8 mouse cellular contexts compared by ENCODE assay signal in genomic region chr4:40876814-40877371, GRCm38 (mm10). TPM values are rescaled to one million over a fixed set of nuclear protein-coding genes. Genes with fewer than 3 reads are reported as not detected.
A peak's percentile ranks its signal among the peaks of the same experiment; 100 is the strongest.
DNase-seq lines count a peak whose midpoint lies in the region; ATAC-seq and TF ChIP-seq lines count a peak whose summit lies in the region.

No protein-coding gene starts in this region.

- no peak overlapping the region for H3K9ac ChIP-seq in midbrain, embryonic 14.5 days (replicated peaks; ENCODE audit: low read length)
- H3K9ac ChIP-seq in midbrain, embryonic 11.5 days (ENCODE audit: low read length): no peak overlapping the region
- H3K9ac ChIP-seq in heart, embryonic 12.5 days: 0 out of 2 replicates have a peak overlapping the region, but pooled peaks have one; percentile 14

- no peaks in the 10 kb centered on the region for H3K9me3 ChIP-seq in midbrain, embryonic 14.5 days (ENCODE audit: control insufficient read depth, low read length)
- no peaks in the 10 kb centered on the region for H3K9me3 ChIP-seq in midbrain, embryonic 11.5 days (ENCODE audit: control insufficient read depth, low read length)
- H3K9me3 ChIP-seq in embryonic facial prominence, embryonic 10.5 days: no peaks in the 10 kb centered on the region
- H3K9me3 ChIP-seq in heart, embryonic 12.5 days (replicated peaks): no peaks in the 10 kb centered on the region

- WGBS in midbrain, embryonic 14.5 days: 53% methylated on average over 12 of the region's 12 CpGs
- WGBS in midbrain, embryonic 11.5 days: 52% methylated on average over 12 of the region's 12 CpGs
- WGBS in embryonic facial prominence, embryonic 10.5 days: 41% methylated on average over 12 of the region's 12 CpGs
- WGBS in heart, embryonic 12.5 days: 19% methylated on average over 12 of the region's 12 CpGs
- WGBS in small intestine, adult 2 months: 10% methylated on average over 12 of the region's 12 CpGs

- peak overlapping the region; percentile 15 for H3K4me2 ChIP-seq in midbrain, embryonic 14.5 days (ENCODE audit: low read length)
- no peak overlapping the region for H3K4me2 ChIP-seq in midbrain, embryonic 11.5 days
- H3K4me2 ChIP-seq in heart, embryonic 12.5 days: peak overlapping the region; percentile 51

- no peaks in the 10 kb centered on the region for H3K27me3 ChIP-seq in midbrain, embryonic 14.5 days (ENCODE audit: control insufficient read depth, insufficient read depth, low read length)
- H3K27me3 ChIP-seq in midbrain, embryonic 11.5 days (ENCODE audit: control insufficient read depth, insufficient read depth, low read length): no peaks in the 10 kb centered on the region
- H3K27me3 ChIP-seq in embryonic facial prominence, embryonic 10.5 days (replicated peaks; ENCODE audit: low read depth, poor library complexity, severe bottlenecking): no peaks in the 10 kb centered on the region
- H3K27me3 ChIP-seq in heart, embryonic 12.5 days (replicated peaks): no peaks in the 10 kb centered on the region
- H3K27me3 ChIP-seq in small intestine, adult 2 months (ENCODE audit: control insufficient read depth, insufficient read depth, low read length): no peaks in the 10 kb centered on the region

- no peaks in the 10 kb centered on the region for H3K36me3 ChIP-seq in midbrain, embryonic 14.5 days (ENCODE audit: control insufficient read depth, insufficient read depth, low read length)
- no peaks in the 10 kb centered on the region for H3K36me3 ChIP-seq in midbrain, embryonic 11.5 days (ENCODE audit: control insufficient read depth, insufficient read depth, low read length)
- H3K36me3 ChIP-seq in embryonic facial prominence, embryonic 10.5 days (replicated peaks): no peaks in the 10 kb centered on the region
- H3K36me3 ChIP-seq in heart, embryonic 12.5 days: no peaks in the 10 kb centered on the region
- no peaks in the 10 kb centered on the region for H3K36me3 ChIP-seq in small intestine, adult 2 months (ENCODE audit: control insufficient read depth, insufficient read depth, low read length)

- TF ChIP-seq POLR2A in small intestine, adult 2 months (IDR thresholded peaks at IDR 0.05; ENCODE audit: low read depth, low read length): no peak

- ATAC-seq in midbrain, embryonic 14.5 days (ENCODE audit: low FRiP score, low TSS enrichment): no peak
- ATAC-seq in midbrain, embryonic 11.5 days (ENCODE audit: low FRiP score): no peak
- peak; percentile 64 for ATAC-seq in heart, embryonic 12.5 days (ENCODE audit: insufficient number of reproducible peaks, low FRiP score)

- no peak overlapping the region for H3K27ac ChIP-seq in midbrain, embryonic 14.5 days (replicated peaks; ENCODE audit: low read depth, low read length)
- no peak overlapping the region for H3K27ac ChIP-seq in midbrain, embryonic 11.5 days (ENCODE audit: low read depth, low read length)
- H3K27ac ChIP-seq in embryonic facial prominence, embryonic 10.5 days (replicated peaks): peak overlapping the region; percentile 76
- H3K27ac ChIP-seq in heart, embryonic 12.5 days (ENCODE audit: poor library complexity, severe bottlenecking): peak overlapping the region; percentile 79
- H3K27ac ChIP-seq in small intestine, adult 2 months (ENCODE audit: insufficient read depth, low read depth, low read length): 0 out of 2 replicates have a peak overlapping the region, but pooled peaks have one; percentile 29

- no peak overlapping the region for H3K4me3 ChIP-seq in midbrain, embryonic 14.5 days (replicated peaks; ENCODE audit: low read depth, low read length)
- no peak overlapping the region for H3K4me3 ChIP-seq in midbrain, embryonic 11.5 days (ENCODE audit: low read depth, low read length)
- 0 out of 2 replicates have a peak overlapping the region, but pooled peaks have one; percentile 25 for H3K4me3 ChIP-seq in embryonic facial prominence, embryonic 10.5 days
- 0 out of 2 replicates have a peak overlapping the region, but pooled peaks have one; percentile 5 for H3K4me3 ChIP-seq in heart, embryonic 12.5 days
- H3K4me3 ChIP-seq in small intestine, adult 2 months (ENCODE audit: low read depth, low read length): peak overlapping the region; percentile 39

- peak; percentile 64 for DNase-seq in midbrain, embryonic 14.5 days
- no peak for DNase-seq in midbrain, embryonic 11.5 days (ENCODE audit: low spot score, missing footprints)
- peak; percentile 52 for DNase-seq in embryonic facial prominence, embryonic 10.5 days (ENCODE audit: low spot score)
- DNase-seq in kidney, adult 9 months: peak; percentile 49
- DNase-seq in lung, postnatal 10 days: peak; percentile 82
- DNase-seq in left cerebral cortex, adult 9 months (ENCODE audit: low spot score in 2 of 2): no peak

- no peak for TF ChIP-seq CTCF in small intestine, adult 2 months (IDR thresholded peaks at IDR 0.05; ENCODE audit: extremely low read depth, insufficient read length, insufficient replicate concordance, low read depth, low read length)

- H3K4me1 ChIP-seq in midbrain, embryonic 14.5 days (ENCODE audit: control insufficient read depth, insufficient read depth, low read length): no peaks in the 10 kb centered on the region
- no peaks in the 10 kb centered on the region for H3K4me1 ChIP-seq in midbrain, embryonic 11.5 days (ENCODE audit: control insufficient read depth, insufficient read depth, low read length)
- peaks cover 34% of the 10 kb centered on the region for H3K4me1 ChIP-seq in embryonic facial prominence, embryonic 10.5 days
- peaks cover 51% of the 10 kb centered on the region for H3K4me1 ChIP-seq in heart, embryonic 12.5 days (replicated peaks)
- H3K4me1 ChIP-seq in small intestine, adult 2 months (ENCODE audit: control insufficient read depth, insufficient read depth, insufficient read length, low read length): peaks cover 23% of the 10 kb centered on the region

RNA-seq across cellular contexts. Expression of gene B4galt1, which starts 23.1 kb away (rescaled TPM):
- 4.3 and 7.6 TPM in 2 replicates for polyA plus RNA-seq in midbrain, embryonic 14.5 days (2014; fragmentation: Nextera tagmentation; extraction: Ambion mirVana)
- 13.8 and 14.9 TPM in 2 replicates for polyA plus RNA-seq in midbrain, embryonic 11.5 days (2014; fragmentation: Nextera tagmentation; extraction: Ambion mirVana)
- 23.8 and 24.7 TPM in 2 replicates for polyA plus RNA-seq in embryonic facial prominence, embryonic 10.5 days (2016; fragmentation: Nextera tagmentation; extraction: Ambion mirVana)
- 56.5 and 58.0 TPM in 2 replicates for polyA plus RNA-seq in heart, embryonic 12.5 days (2016; fragmentation: Nextera tagmentation; extraction: Ambion mirVana)
- 71.3 and 79.4 TPM in 2 replicates for polyA plus RNA-seq in small intestine, adult 2 months (2012; rRNA removed)

RNA-seq across cellular contexts. Expression of gene Spink4, which starts 43.0 kb away (rescaled TPM):
- polyA plus RNA-seq in midbrain, embryonic 14.5 days (2014; fragmentation: Nextera tagmentation; extraction: Ambion mirVana): not detected in 2 replicates
- not detected in 2 replicates for polyA plus RNA-seq in midbrain, embryonic 11.5 days (2014; fragmentation: Nextera tagmentation; extraction: Ambion mirVana)
- polyA plus RNA-seq in embryonic facial prominence, embryonic 10.5 days (2016; fragmentation: Nextera tagmentation; extraction: Ambion mirVana): not detected in 2 replicates
- 8.9 and 10.4 TPM in 2 replicates for polyA plus RNA-seq in heart, embryonic 12.5 days (2016; fragmentation: Nextera tagmentation; extraction: Ambion mirVana)
- polyA plus RNA-seq in small intestine, adult 2 months (2012; rRNA removed): 3,894 and 7,223 TPM in 2 replicates

Comparison
In these comparisons a context has a peak if more than half of its experiments do, and no peak if none do; other contexts are left out.
1. DNase-seq: peak in midbrain, embryonic 14.5 days (single experiment), embryonic facial prominence, embryonic 10.5 days (single experiment), kidney, adult 9 months (single experiment) and lung, postnatal 10 days (single experiment); none in midbrain, embryonic 11.5 days (single experiment) and left cerebral cortex, adult 9 months (0 of 2).
2. H3K27ac ChIP-seq: peak in embryonic facial prominence, embryonic 10.5 days (single experiment), heart, embryonic 12.5 days (single experiment) and small intestine, adult 2 months (single experiment); none in midbrain, embryonic 14.5 days (single experiment) and midbrain, embryonic 11.5 days (single experiment).
3. H3K4me3 ChIP-seq: peak in embryonic facial prominence, embryonic 10.5 days (single experiment), heart, embryonic 12.5 days (single experiment) and small intestine, adult 2 months (single experiment); none in midbrain, embryonic 14.5 days (single experiment) and midbrain, embryonic 11.5 days (single experiment).
4. RNA of gene Spink4, which starts 43.0 kb away (polyA plus RNA-seq): 3,894 to 7,223 TPM in small intestine, adult 2 months; 8.9 to 10.4 TPM in heart, embryonic 12.5 days, not detected in midbrain, embryonic 14.5 days, not detected in midbrain, embryonic 11.5 days and not detected in embryonic facial prominence, embryonic 10.5 days; every median in the first group is over 100 times any median in the second.